In the genomic region with DNA sequence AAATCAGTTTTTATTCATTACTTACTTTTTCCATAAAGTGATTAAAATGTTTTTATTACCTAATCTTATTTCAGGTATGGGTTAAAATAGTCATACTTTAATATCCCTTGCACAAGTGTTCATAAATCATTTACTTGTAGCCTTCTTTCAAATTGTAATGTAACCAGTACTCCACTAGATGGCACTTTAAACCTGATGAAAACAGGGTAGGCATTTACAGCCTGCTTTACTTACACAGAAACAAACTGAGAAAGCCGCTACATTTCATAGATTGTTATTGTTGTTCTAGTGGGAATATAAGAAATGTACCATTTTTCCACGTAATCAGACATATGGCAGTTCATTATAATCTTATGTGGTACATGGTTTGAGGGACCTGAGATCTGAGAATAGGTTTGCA, we compare ENCODE assay signal across 9 mouse cellular contexts. TPM values are rescaled to one million over a fixed set of nuclear protein-coding genes. Genes with fewer than 3 reads are reported as not detected.
DNase-seq lines count a peak whose midpoint lies in the region; ATAC-seq and TF ChIP-seq lines count a peak whose summit lies in the region.
"Had no signal": no experiment of that assay in that cellular context is flagged by ENCODE, and none has a peak within 500 bp of the region (broad histone marks: within the 10 kb centered on the region; RNA-seq: fewer than 3 reads in every experiment).

No protein-coding gene starts in this region.

- 15% methylated on average over 2 of the region's 2 CpGs for WGBS in hindbrain, embryonic 13.5 days
- WGBS in hindbrain, embryonic 10.5 days = 39% methylated on average over 2 of the region's 2 CpGs
- 23% methylated on average over 2 of the region's 2 CpGs for WGBS in liver, embryonic 16.5 days (ENCODE audit: insufficient replicate concordance)

- H3K36me3 ChIP-seq in hindbrain, embryonic 13.5 days = no peaks in the 10 kb centered on the region
- H3K36me3 ChIP-seq in hindbrain, embryonic 10.5 days = no peaks in the 10 kb centered on the region
- peaks cover 18% of the 10 kb centered on the region for H3K36me3 ChIP-seq in E14TG2a.4 (ENCODE audit: insufficient read depth, low read length)
- no peaks in the 10 kb centered on the region for H3K36me3 ChIP-seq in liver, embryonic 16.5 days (ENCODE audit: control insufficient read depth, insufficient read depth)

- H3K27me3 ChIP-seq in hindbrain, embryonic 13.5 days = no peaks in the 10 kb centered on the region
- no peaks in the 10 kb centered on the region for H3K27me3 ChIP-seq in hindbrain, embryonic 10.5 days (ENCODE audit: insufficient read depth, poor library complexity, severe bottlenecking)
- no peaks in the 10 kb centered on the region for H3K27me3 ChIP-seq in E14TG2a.4 (ENCODE audit: insufficient read depth, low read length)
- no peaks in the 10 kb centered on the region for H3K27me3 ChIP-seq in liver, embryonic 16.5 days (ENCODE audit: control insufficient read depth, insufficient read depth, low read depth, low read length)

- H3K4me1 ChIP-seq in hindbrain, embryonic 13.5 days (replicated peaks) = peaks cover 24% of the 10 kb centered on the region
- peaks cover 15% of the 10 kb centered on the region for H3K4me1 ChIP-seq in hindbrain, embryonic 10.5 days (replicated peaks)
- H3K4me1 ChIP-seq in E14TG2a.4 (replicated peaks; ENCODE audit: low read depth, low read length) = peaks cover 26% of the 10 kb centered on the region
- H3K4me1 ChIP-seq in liver, embryonic 16.5 days (ENCODE audit: control insufficient read depth, low read depth, low read length) = no peaks in the 10 kb centered on the region

- peak; percentile 72 for TF ChIP-seq CTCF in E14TG2a.4 (conservative IDR thresholded peaks at IDR 0.05; ENCODE audit: low read length)

- no peak overlapping the region for H3K4me3 ChIP-seq in hindbrain, embryonic 13.5 days
- H3K4me3 ChIP-seq in hindbrain, embryonic 10.5 days = no peak overlapping the region
- no peak overlapping the region for H3K4me3 ChIP-seq in E14TG2a.4 (replicated peaks; ENCODE audit: low read length)
- no peak overlapping the region for H3K4me3 ChIP-seq in liver, embryonic 16.5 days (ENCODE audit: low read depth, low read length)

- H3K4me2 ChIP-seq in hindbrain, embryonic 13.5 days = no peak overlapping the region
- H3K4me2 ChIP-seq in liver, embryonic 16.5 days (ENCODE audit: low read depth, low read length) = no peak overlapping the region

- H3K9ac ChIP-seq in hindbrain, embryonic 13.5 days = no peak overlapping the region
- no peak overlapping the region for H3K9ac ChIP-seq in liver, embryonic 16.5 days (ENCODE audit: low read depth, low read length)

- H3K9me3 ChIP-seq in hindbrain, embryonic 13.5 days = no peaks in the 10 kb centered on the region
- H3K9me3 ChIP-seq in hindbrain, embryonic 10.5 days = no peaks in the 10 kb centered on the region
- no peaks in the 10 kb centered on the region for H3K9me3 ChIP-seq in E14TG2a.4 (ENCODE audit: low read length)
- H3K9me3 ChIP-seq in liver, embryonic 16.5 days (replicated peaks; ENCODE audit: control insufficient read depth, low read length) = no peaks in the 10 kb centered on the region

- ATAC-seq in hindbrain, embryonic 13.5 days (ENCODE audit: low FRiP score) = peak; percentile 41; the same call in 1 of the 2 replicates
- ATAC-seq in common myeloid progenitor, adult 5-6 weeks (replicated peaks; ENCODE audit: low read depth, poor library complexity, severe bottlenecking) = peak; percentile 85
- ATAC-seq in liver, embryonic 16.5 days (ENCODE audit: low read depth) = 0 out of 2 replicates have a peak, but pooled peaks have one; percentile 19
- no peak for ATAC-seq in monocyte, adult 5-6 weeks (replicated peaks; ENCODE audit: insufficient number of reproducible peaks, low FRiP score, low TSS enrichment, poor library complexity, severe bottlenecking)

- H3K27ac ChIP-seq in hindbrain, embryonic 13.5 days = no peak overlapping the region
- H3K27ac ChIP-seq in hindbrain, embryonic 10.5 days = no peak overlapping the region
- no peak overlapping the region for H3K27ac ChIP-seq in liver, embryonic 16.5 days (ENCODE audit: low read length)
- H3K27ac ChIP-seq: macrophage had no signal

- no peak for DNase-seq in hindbrain, embryonic 10.5 days (ENCODE audit: low spot score)
- no peak for DNase-seq in right cerebral cortex, adult 18-20 months
- no peak for DNase-seq in right cerebral cortex, postnatal 10 days (ENCODE audit: low spot score in 2 of 2)

RNA-seq across cellular contexts. Expression of a gene that starts 11.6 kb away (rescaled TPM):
- 50.3 and 53.6 TPM in 2 replicates for polyA plus RNA-seq in hindbrain, embryonic 13.5 days (2015; fragmentation: Nextera tagmentation; extraction: Ambion mirVana)
- 36.1 and 37.0 TPM in 2 replicates for polyA plus RNA-seq in hindbrain, embryonic 10.5 days (2016; fragmentation: Nextera tagmentation; extraction: Ambion mirVana)
- 30.4 and 52.3 TPM in 2 replicates for total RNA-seq in common myeloid progenitor, adult 5-6 weeks (2017)
- 8.6 and 10.2 TPM in 2 replicates for polyA plus RNA-seq in liver, embryonic 16.5 days (2015; fragmentation: Nextera tagmentation; extraction: Ambion mirVana)
- 20.2 to 38.0 TPM (median 34.0 TPM) in 3 replicates for total RNA-seq in monocyte, adult 5-6 weeks (2017)

RNA-seq across cellular contexts. Expression of a gene that starts 11.7 kb away (rescaled TPM):
- 1.5 and 1.6 TPM in 2 replicates for polyA plus RNA-seq in hindbrain, embryonic 13.5 days (2015; fragmentation: Nextera tagmentation; extraction: Ambion mirVana)
- polyA plus RNA-seq in hindbrain, embryonic 10.5 days (2016; fragmentation: Nextera tagmentation; extraction: Ambion mirVana) = 0.37 and 1.5 TPM in 2 replicates
- not detected in 2 replicates for total RNA-seq in common myeloid progenitor, adult 5-6 weeks (2017)
- 0.05 and 0.35 TPM in 2 replicates for polyA plus RNA-seq in liver, embryonic 16.5 days (2015; fragmentation: Nextera tagmentation; extraction: Ambion mirVana)
- 1.4 to 2.3 TPM (median 2.1 TPM) in 3 replicates for total RNA-seq in monocyte, adult 5-6 weeks (2017)
